Mouse (Mus musculus) myocyte (in vitro differentiated cells): ENCODE results near the gene Rcan2.

ENCODE experiments used
- E2F4 ChIP-seq: IDR thresholded peaks from one replicate; pipeline ENCODE4 v1.6.1; 2011; ENCODE audit warnings: mild to moderate bottlenecking, control low read depth, moderate library complexity; ENCODE audit not compliant: insufficient read depth
- MAX ChIP-seq: IDR thresholded peaks from one replicate; pipeline ENCODE4 v1.6.1; 2011; ENCODE audit warnings: low read depth, mild to moderate bottlenecking, control low read depth
- MYOD1 ChIP-seq, 3 experiments: IDR thresholded peaks; one replicate each; pipeline ENCODE4 v1.6.1; 2011; ENCODE audit warnings: control low read depth in 2 of 3, low read depth in 2 of 3, mild to moderate bottlenecking in 2 of 3, moderate library complexity in 1 of 3; ENCODE audit not compliant: insufficient read length in 2 of 3, control insufficient read depth in 1 of 3
- MYOG ChIP-seq, 3 experiments: IDR thresholded peaks; one replicate each; pipeline ENCODE4 v1.6.1; 2011; ENCODE audit warnings: control low read depth in 2 of 3, low read depth in 2 of 3, mild to moderate bottlenecking in 2 of 3; ENCODE audit not compliant: insufficient read length in 2 of 3, control insufficient read depth in 1 of 3, insufficient read depth in 1 of 3
- POLR2A ChIP-seq: IDR thresholded peaks from one replicate; pipeline ENCODE4 v1.6.1; 2011; ENCODE audit warnings: low read depth, mild to moderate bottlenecking, control low read depth, moderate library complexity; ENCODE audit not compliant: insufficient read length
- POLR2AphosphoS2 ChIP-seq: IDR thresholded peaks from one replicate; pipeline ENCODE4 v1.6.1; 2011; ENCODE audit warnings: low read depth, control low read depth; ENCODE audit not compliant: insufficient read length
- REST ChIP-seq: IDR thresholded peaks from one replicate; pipeline ENCODE4 v1.6.1; 2011; ENCODE audit warnings: mild to moderate bottlenecking, control low read depth, moderate library complexity; ENCODE audit not compliant: insufficient read depth, insufficient read length
- TCF12 ChIP-seq: IDR thresholded peaks from one replicate; pipeline ENCODE4 v1.6.1; 2011; ENCODE audit warnings: mild to moderate bottlenecking, control low read depth; ENCODE audit not compliant: poor library complexity, insufficient read depth, severe bottlenecking
- USF1 ChIP-seq: IDR thresholded peaks from one replicate; pipeline ENCODE4 v1.6.1; 2011; ENCODE audit warnings: low read depth, mild to moderate bottlenecking, control low read depth, moderate library complexity

- no peak for TF ChIP-seq MYOG (IDR thresholded peaks at IDR 0.05; ENCODE audit: control insufficient read depth in 1 of 3, insufficient read depth in 1 of 3, insufficient read length in 2 of 3, low read depth in 2 of 3)
- no peak for TF ChIP-seq POLR2A
- no peak for TF ChIP-seq MAX
- no peak for TF ChIP-seq USF1
- no peak for TF ChIP-seq MYOD1 (IDR thresholded peaks at IDR 0.05; ENCODE audit: control insufficient read depth in 1 of 3, insufficient read length in 2 of 3, low read depth in 2 of 3)
- no peak for TF ChIP-seq REST
- no peak for TF ChIP-seq TCF12
- no peak for TF ChIP-seq POLR2AphosphoS2
- TF ChIP-seq E2F4: no peak
Observed at GRCm38 (mm10) chr17:44029616-44030015, 228.5 kb downstream of the Rcan2 start.
